Mouse (Mus musculus): ENCODE measurements at regions not wholly inside any gene's neighbourhood (a gene's known extent, or its start where the extent isn't known, plus 50 kb on each side); places are given as distances from the start of the nearest gene placed in this dataset.

DNA sequence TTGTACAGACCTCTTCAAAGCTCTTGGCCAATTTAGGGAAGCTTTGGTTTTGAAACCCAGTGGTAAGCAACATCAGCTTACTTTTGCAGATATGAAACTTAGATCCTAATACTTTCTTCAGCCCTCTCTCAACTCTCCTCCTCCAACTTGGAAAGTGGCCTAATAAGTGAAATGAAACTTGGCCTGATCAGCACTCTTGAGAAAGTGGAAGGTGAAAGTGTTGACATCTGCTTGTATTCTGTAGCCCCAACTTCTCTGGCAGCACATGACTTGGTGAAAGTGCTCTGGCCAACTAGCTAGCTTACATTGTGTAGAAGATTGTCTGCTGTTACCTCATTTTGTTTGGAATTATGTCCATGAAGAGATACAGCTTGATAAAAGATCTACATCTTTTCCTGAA is 61.1 kb upstream of the Prdm1 start:
- DNase-seq (ENCODE audit: low read depth, low spot score): peak; percentile 58

DNA sequence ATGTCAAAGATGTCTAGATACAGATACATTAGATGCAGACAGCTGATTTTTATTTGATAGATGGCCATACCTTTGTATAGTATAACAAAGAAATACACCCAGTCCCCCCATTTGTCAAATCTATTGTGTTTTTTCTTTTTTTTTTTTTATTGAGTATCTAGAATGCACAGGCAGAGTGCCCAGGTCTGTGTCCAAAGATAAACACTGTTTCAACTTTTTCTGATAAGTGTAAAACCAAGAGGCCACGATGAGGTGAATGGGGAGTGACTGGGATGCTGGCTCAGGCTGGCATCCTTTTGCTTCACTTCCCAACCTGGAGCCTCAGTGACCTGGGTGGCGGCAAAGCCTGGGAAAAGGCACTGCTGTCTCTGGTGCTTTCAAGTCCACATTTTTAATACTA is 54.4 kb upstream of the Prdm1 start:
- no peak for DNase-seq (ENCODE audit: low read depth, low spot score)
